Mouse (Mus musculus) cerebellum, adult 9-11 months (tissue): Measurements from ENCODE around the gene Fat4.

ENCODE experiments used
- DNase-seq: peaks from one replicate; pipeline ENCODE4 v3.0.0; 2022

The Fat4 gene

GRCm38 (mm10) chr3:38986379-38986778, 99.6 kb downstream of the Fat4 start:
- no peak for DNase-seq

- DNase-seq = no peak
These were observed 102.4 kb downstream of the Fat4 start for GRCm38 (mm10) chr3:38989181-38989580.

- no peak for DNase-seq
These were observed 113.3 kb downstream of the Fat4 start for GRCm38 (mm10) chr3:39000011-39000410.

- DNase-seq = peak; percentile 2
These were observed 123.8 kb downstream of the Fat4 start for GRCm38 (mm10) chr3:39010544-39010943.

DNA sequence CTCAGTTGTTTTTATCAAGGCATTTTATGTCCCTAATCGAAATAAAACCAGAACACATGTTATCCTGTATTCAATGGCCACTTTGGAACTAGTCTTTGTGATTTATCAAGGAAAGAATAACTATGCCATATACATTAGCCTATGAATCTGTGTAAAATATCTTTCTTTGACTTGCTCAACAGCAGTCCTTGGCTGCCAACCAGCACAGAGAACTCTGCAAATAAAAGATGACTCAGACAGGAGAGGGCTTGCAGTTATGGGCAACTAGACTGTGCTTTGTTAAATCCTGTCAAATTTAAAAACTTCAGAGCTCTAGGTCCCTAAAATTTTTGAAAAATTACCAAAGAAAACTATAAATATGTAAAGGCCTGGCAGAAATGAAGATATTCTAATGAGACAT, 130.9 kb downstream of the Fat4 start:
- DNase-seq = no peak

GRCm38 (mm10) chr3:39036113-39036512, 149.4 kb downstream of the Fat4 start:
- DNase-seq = no peak

DNA sequence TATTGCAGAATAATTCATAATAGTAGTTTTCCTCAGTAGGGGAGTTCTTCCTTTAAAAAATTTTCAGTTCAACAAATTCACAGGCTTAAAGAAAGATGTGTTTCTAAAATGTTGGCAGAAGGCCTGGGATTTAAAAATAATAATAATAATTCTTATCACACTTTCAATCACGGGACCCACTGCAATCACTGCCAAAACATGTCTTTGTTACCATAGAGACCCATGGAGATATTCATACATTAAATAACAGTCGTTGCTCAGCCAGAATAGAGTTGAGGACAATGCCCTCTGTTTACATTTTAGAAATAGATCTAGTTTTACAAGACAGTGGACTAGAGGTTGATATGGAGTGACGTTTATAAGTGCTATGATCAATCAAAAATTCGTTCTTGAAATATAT, 159.7 kb downstream of the Fat4 start:
- no peak for DNase-seq

GRCm38 (mm10) chr3:39047621-39048303, 161.0 kb downstream of the Fat4 start:
- no peak for DNase-seq

DNA sequence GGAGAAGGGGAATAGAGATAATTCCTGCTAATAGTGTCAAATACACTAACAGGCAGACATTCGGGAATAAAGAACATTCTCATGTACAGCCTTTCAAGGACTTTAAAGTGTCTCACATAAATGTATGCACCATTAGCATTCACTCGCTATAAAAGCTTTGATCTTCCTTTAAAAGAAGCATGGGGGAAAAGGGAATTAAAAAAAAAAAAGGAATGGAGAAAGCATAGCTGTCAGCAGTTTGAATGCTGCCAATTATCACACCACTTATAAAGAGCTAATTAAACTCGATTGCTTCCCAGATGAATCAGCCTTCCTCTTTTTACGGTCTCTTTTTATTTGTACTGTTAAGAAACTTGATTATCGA, 161.5 kb downstream of the Fat4 start:
- DNase-seq = no peak

GRCm38 (mm10) chr3:39050130-39050529, 163.4 kb downstream of the Fat4 start:
- DNase-seq = no peak

DNA sequence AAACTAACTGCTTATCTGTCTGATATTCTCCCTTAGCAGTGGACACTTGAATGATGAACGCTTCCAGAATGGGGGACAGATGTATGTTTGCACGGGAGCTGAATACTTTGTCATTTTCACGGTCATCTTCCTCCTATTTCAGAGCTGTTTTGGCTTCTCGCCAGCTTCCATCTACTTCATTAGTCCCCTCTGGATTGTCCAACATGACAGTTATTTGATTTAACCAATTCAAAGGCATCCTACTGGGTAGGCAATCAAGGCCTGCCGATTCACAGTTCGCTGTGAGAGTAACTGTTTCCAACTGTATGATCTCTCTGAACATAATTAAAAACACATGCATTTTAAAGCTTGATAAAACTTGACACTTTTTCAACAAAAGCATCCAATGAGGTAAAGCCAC, 166.3 kb downstream of the Fat4 start:
- no peak for DNase-seq
